ENCODE assay signal across 26 mouse cellular contexts in the genomic region with DNA sequence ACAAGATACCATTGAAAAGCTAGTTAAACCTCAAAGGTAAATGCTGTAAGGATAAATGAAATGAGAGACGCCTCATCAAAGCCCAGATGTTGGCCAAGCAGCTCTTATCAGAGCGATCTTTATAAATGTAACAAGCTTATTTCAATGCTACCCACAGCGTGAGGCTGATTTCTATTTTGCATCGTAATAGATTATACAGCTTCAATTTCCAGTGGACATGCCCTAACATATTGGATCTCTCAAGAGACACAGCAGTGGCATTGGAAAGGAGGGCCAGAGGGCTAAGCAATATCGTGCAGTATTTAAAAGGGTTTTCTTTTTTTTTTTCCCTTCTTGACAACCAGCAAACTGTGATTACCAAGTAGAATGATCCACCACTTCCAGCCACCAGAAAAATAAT.
DNase-seq lines count a peak whose midpoint lies in the region; ATAC-seq and TF ChIP-seq lines count a peak whose summit lies in the region.
"Had no signal": no experiment of that assay in that cellular context is flagged by ENCODE, and none has a peak within 500 bp of the region (broad histone marks: within the 10 kb centered on the region; RNA-seq: fewer than 3 reads in every experiment).

No protein-coding gene starts in this region.

- DNase-seq in forebrain, embryonic 14.5 days (ENCODE audit: low spot score) = peak; percentile 10
- DNase-seq in forebrain, embryonic 10.5 days (ENCODE audit: extremely low spot score, low spot score) = no peak
- DNase-seq in midbrain, postnatal 0 days (ENCODE audit: low spot score) = no peak
- DNase-seq in brain, embryonic 14.5 days (ENCODE audit: low read depth) = peak; percentile 55
- DNase-seq: adrenal gland, adult 8-10 months; adrenal gland, postnatal 14 days; adrenal gland, postnatal 36 days; B cell, adult 2 months; cerebellum, adult 11 months; cerebellum, adult 18-20 months; cerebellum, adult 8-10 months; cerebellum, adult 9-11 months; cerebellum, postnatal 14 days; cerebellum, postnatal 36 days; embryo, embryonic 11 days had no signal

- no peak overlapping the region for H3K4me2 ChIP-seq in forebrain, embryonic 14.5 days (ENCODE audit: low read length)
- no peak overlapping the region for H3K4me2 ChIP-seq in midbrain, embryonic 13.5 days (replicated peaks)
- no peak overlapping the region for H3K4me2 ChIP-seq in midbrain, postnatal 0 days (ENCODE audit: low read depth, low read length, poor library complexity, severe bottlenecking)
- H3K4me2 ChIP-seq: embryonic facial prominence, embryonic 13.5 days; embryonic facial prominence, embryonic 15.5 days; forebrain, embryonic 13.5 days had no signal

- no peaks in the 10 kb centered on the region for H3K4me1 ChIP-seq in forebrain, embryonic 14.5 days (ENCODE audit: control insufficient read depth, insufficient read depth, low read length)
- no peaks in the 10 kb centered on the region for H3K4me1 ChIP-seq in forebrain, embryonic 10.5 days
- H3K4me1 ChIP-seq in midbrain, embryonic 13.5 days (replicated peaks) = no peaks in the 10 kb centered on the region
- no peaks in the 10 kb centered on the region for H3K4me1 ChIP-seq in midbrain, postnatal 0 days (ENCODE audit: insufficient read depth, low read length)
- H3K4me1 ChIP-seq: embryonic facial prominence, embryonic 13.5 days; embryonic facial prominence, embryonic 15.5 days had no signal

- no peak for TF ChIP-seq CTCF in midbrain, postnatal 0 days (IDR thresholded peaks at IDR 0.05)
- no peak for TF ChIP-seq CTCF in brain, embryonic 14.5 days (IDR thresholded peaks at IDR 0.05; ENCODE audit: borderline replicate concordance, extremely low read depth, insufficient read depth, insufficient read length)

- TF ChIP-seq POLR2A in brain, embryonic 14.5 days (IDR thresholded peaks at IDR 0.05; ENCODE audit: borderline replicate concordance, extremely low read depth, insufficient read depth, insufficient read length, poor library complexity, severe bottlenecking) = no peak

- H3K36me3 ChIP-seq in forebrain, embryonic 14.5 days (ENCODE audit: control insufficient read depth, insufficient read depth, low read length) = no peaks in the 10 kb centered on the region
- no peaks in the 10 kb centered on the region for H3K36me3 ChIP-seq in forebrain, embryonic 10.5 days (replicated peaks)
- H3K36me3 ChIP-seq in midbrain, embryonic 13.5 days = no peaks in the 10 kb centered on the region
- H3K36me3 ChIP-seq in midbrain, postnatal 0 days (ENCODE audit: insufficient read depth, low read length) = no peaks in the 10 kb centered on the region
- H3K36me3 ChIP-seq: embryonic facial prominence, embryonic 13.5 days; embryonic facial prominence, embryonic 15.5 days; G1E had no signal

- no peak for ATAC-seq in forebrain, embryonic 14.5 days
- peak; percentile 45 for ATAC-seq in midbrain, embryonic 13.5 days
- ATAC-seq in midbrain, postnatal 0 days (ENCODE audit: low FRiP score) = no peak
- ATAC-seq: activated CD4-positive, CD25-positive, alpha-beta regulatory T cell, adult 4 months; CD4-positive, CD25-positive, alpha-beta regulatory T cell, adult 4 months; forebrain, embryonic 13.5 days; forebrain, embryonic 16.5 days; Patski had no signal

- H3K9me3 ChIP-seq in forebrain, embryonic 14.5 days (replicated peaks; ENCODE audit: control insufficient read depth, low read length) = no peaks in the 10 kb centered on the region
- no peaks in the 10 kb centered on the region for H3K9me3 ChIP-seq in forebrain, embryonic 10.5 days
- H3K9me3 ChIP-seq in midbrain, embryonic 13.5 days = no peaks in the 10 kb centered on the region
- no peaks in the 10 kb centered on the region for H3K9me3 ChIP-seq in midbrain, postnatal 0 days (ENCODE audit: low read length)
- H3K9me3 ChIP-seq: embryonic facial prominence, embryonic 13.5 days; embryonic facial prominence, embryonic 15.5 days; forebrain, embryonic 13.5 days; G1E had no signal

- WGBS in forebrain, embryonic 14.5 days = 70% methylated on average over 5 of the region's 5 CpGs
- WGBS in forebrain, embryonic 10.5 days = 84% methylated on average over 5 of the region's 5 CpGs
- WGBS in midbrain, embryonic 13.5 days = 53% methylated on average over 5 of the region's 5 CpGs
- WGBS in midbrain, postnatal 0 days = 44% methylated on average over 5 of the region's 5 CpGs

- H3K4me3 ChIP-seq in forebrain, embryonic 14.5 days (ENCODE audit: low read depth, low read length) = no peak overlapping the region
- H3K4me3 ChIP-seq in forebrain, embryonic 10.5 days = no peak overlapping the region
- H3K4me3 ChIP-seq in midbrain, embryonic 13.5 days (replicated peaks) = no peak overlapping the region
- H3K4me3 ChIP-seq in midbrain, postnatal 0 days (ENCODE audit: low read depth, low read length) = no peak overlapping the region
- H3K4me3 ChIP-seq: embryonic facial prominence, embryonic 13.5 days; embryonic facial prominence, embryonic 15.5 days; erythroblast, embryonic 14.5 days; forebrain, embryonic 13.5 days had no signal

- no peaks in the 10 kb centered on the region for H3K27me3 ChIP-seq in forebrain, embryonic 14.5 days (replicated peaks; ENCODE audit: control insufficient read depth, insufficient read depth, low read length)
- H3K27me3 ChIP-seq in forebrain, embryonic 10.5 days (ENCODE audit: poor library complexity, severe bottlenecking) = no peaks in the 10 kb centered on the region
- no peaks in the 10 kb centered on the region for H3K27me3 ChIP-seq in midbrain, embryonic 13.5 days
- no peaks in the 10 kb centered on the region for H3K27me3 ChIP-seq in midbrain, postnatal 0 days (ENCODE audit: insufficient read depth, low read length)
- H3K27me3 ChIP-seq: CH12.LX; embryonic facial prominence, embryonic 13.5 days; embryonic facial prominence, embryonic 15.5 days; forebrain, embryonic 13.5 days had no signal

- H3K27ac ChIP-seq in forebrain, embryonic 14.5 days (ENCODE audit: low read depth, low read length) = no peak overlapping the region
- H3K27ac ChIP-seq in forebrain, embryonic 10.5 days = no peak overlapping the region
- H3K27ac ChIP-seq in midbrain, embryonic 13.5 days = no peak overlapping the region
- no peak overlapping the region for H3K27ac ChIP-seq in midbrain, postnatal 0 days (ENCODE audit: low read depth, low read length)
- H3K27ac ChIP-seq: embryonic facial prominence, embryonic 13.5 days; embryonic facial prominence, embryonic 15.5 days; forebrain, embryonic 13.5 days had no signal

- H3K9ac ChIP-seq in forebrain, embryonic 14.5 days (ENCODE audit: low read length) = no peak overlapping the region
- H3K9ac ChIP-seq in midbrain, embryonic 13.5 days (replicated peaks) = no peak overlapping the region
- no peak overlapping the region for H3K9ac ChIP-seq in midbrain, postnatal 0 days (replicated peaks; ENCODE audit: low read length, poor library complexity, severe bottlenecking)
- H3K9ac ChIP-seq: embryonic facial prominence, embryonic 13.5 days; embryonic facial prominence, embryonic 15.5 days; forebrain, embryonic 13.5 days had no signal

Comparison
In these comparisons a context has a peak if more than half of its experiments do, and no peak if none do; other contexts are left out.
1. DNase-seq: peak in forebrain, embryonic 14.5 days (single experiment) and brain, embryonic 14.5 days (single experiment); none in forebrain, embryonic 10.5 days (single experiment) and midbrain, postnatal 0 days (single experiment).